Mouse (Mus musculus) gastrocnemius, adult 8-10 months (tissue): ENCODE data around the gene Vmn2r87. TPM values are rescaled to one million over a fixed set of nuclear protein-coding genes. Genes with fewer than 3 reads are reported as not detected.
"Not testable (repeated sequence)": the region's sequence is repeated elsewhere in the genome, so short reads cannot be mapped to it uniquely, and the experiment has no call there.

Experiments
- DNase-seq, 2 experiments: peaks; one replicate each; pipeline ENCODE4 v3.0.0; 2022; ENCODE audit warnings: low spot score in 2 of 2
- total RNA-seq, 4 experiments: library from RNA; stranded (reverse); gene quantifications; 2 replicates each; pipeline ENCODE4 v1.2.4; 2022

The Vmn2r87 gene
- total RNA-seq: not detected

DNA sequence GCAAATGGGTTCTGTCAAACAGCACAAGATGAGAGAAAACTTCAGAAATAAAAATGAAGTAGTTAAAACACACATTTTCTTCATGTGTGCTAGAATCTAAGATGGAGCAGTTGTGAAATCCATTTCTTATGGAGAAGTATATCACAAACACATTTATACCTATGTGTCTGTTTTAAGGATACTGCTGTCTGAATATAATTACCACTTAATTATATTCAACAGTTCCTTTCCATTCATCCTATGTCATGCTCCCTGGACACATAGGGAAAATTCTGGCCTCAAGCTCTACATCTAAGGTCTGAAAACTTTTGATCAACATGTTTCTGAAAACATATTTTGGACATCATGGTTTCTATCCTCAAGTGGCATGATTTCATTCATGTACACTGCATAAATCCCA lies at the start of gene Vmn2r87:
Vmn2r87 (minus strand) TSS at position 101 of the 400 bp plus-strand sequence.
- DNase-seq: no peak

DNA sequence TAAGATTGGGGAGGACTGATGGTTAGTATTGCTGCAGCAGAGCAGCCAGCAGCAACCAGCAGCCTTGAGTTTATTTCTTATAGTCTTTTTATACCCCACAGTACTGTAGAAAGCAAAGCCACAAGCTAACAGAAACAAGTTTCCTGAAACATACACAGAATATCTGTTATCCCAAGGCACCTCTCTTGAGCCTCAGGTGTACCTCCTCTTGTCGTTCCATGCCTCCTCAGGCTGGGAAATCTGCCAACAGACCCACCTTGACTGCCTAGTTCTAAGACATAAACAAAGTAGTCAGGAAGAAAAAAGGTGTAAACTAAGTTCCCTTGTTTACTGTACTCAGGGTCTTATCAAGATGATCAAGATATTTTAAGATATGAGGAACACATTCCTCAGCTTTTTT lies 47.1 kb upstream of the Vmn2r87 start:
- DNase-seq: not testable (repeated sequence)

DNA sequence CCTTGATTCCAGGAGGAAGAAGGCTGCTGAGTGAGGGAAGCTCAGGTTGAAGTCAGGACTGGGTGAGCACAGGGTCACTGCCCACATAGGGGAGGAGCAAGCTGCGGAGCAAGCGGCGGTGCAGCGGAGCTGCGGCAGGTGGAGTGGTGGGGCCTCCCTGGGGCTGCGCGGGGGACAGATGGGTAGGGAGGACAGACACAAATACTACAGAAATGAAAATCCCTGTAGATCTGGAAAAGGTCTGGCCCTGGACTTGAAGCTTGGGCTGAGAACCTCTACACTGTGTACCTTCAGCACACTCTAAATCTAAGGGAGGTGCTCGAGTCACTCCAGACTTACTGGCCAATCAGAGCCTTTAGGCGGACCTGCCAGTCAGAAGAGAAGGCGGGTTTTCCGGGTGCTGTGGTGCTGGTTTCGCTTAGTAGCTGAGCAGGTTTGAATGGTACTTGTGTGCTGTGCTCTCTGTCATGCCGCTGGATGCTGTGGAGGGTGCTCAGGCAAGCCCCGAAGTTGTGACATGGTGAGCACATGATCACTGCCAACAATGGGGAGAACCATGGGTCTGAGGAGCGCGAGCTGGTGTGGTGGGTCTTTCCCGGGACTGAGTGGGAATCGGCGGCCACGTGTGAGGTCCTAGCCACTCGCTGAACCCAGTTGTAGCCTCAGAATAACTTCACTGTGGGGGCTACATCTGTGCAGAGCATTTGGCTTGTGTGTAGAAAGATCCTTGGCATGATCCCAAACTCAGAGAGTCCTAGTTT lies 44.9 kb upstream of the Vmn2r87 start:
- DNase-seq: peak; percentile 33 to 42

GRCm38 (mm10) chr10:130536101-130536500 lies 38.9 kb upstream of the Vmn2r87 start:
- DNase-seq: no peak

DNA sequence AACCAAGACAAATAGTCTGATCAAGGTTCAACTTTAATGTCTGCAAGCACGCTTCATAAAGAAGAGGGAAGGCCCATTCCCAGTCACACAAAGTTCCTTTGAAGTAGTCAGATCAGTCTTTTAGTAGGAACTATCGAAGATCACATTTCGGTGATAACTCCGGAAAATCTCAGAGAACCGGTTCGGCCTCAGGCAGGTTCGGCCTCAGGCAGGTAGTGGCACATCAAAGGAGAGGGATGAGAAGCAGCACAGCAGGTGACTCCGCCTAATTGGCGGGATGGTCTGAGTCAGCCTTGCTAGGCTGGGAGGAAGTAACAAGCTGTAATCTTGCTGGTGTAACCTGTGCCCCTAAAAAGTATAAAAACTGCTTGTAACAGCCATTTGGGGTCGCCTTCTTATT lies 30.7 kb upstream of the Vmn2r87 start:
- DNase-seq: no peak

DNA sequence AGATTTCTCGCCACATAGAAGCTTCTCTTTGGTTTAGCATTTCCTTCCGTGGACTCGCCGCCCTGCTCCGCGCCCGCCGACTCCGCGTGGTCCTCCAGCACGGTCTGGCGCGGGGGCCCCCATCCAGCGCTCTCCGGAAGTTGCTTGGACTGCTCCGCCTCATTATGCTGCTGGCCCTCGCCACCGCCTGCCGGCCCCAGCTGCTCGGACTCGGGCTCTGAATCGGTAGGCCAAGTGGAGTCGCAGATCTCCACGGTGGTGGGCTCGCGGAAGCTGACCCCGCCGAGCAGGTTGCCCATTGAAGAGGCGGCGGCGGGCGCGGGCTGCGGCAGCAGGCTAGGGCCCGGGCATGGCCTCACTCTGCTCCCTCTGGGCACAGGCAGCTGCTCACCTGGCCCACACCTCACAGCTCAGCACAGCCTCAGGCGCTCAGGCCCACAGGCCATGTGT lies 26.9 kb downstream of the Vmn2r87 start:
- DNase-seq: no peak

- DNase-seq: not testable (repeated sequence)
These were observed 41.2 kb downstream of the Vmn2r87 start, which contains the start of gene Vmn2r86 for GRCm38 (mm10) chr10:130455950-130456349. Vmn2r86 (minus strand) TSS chr10:130456050.

DNA sequence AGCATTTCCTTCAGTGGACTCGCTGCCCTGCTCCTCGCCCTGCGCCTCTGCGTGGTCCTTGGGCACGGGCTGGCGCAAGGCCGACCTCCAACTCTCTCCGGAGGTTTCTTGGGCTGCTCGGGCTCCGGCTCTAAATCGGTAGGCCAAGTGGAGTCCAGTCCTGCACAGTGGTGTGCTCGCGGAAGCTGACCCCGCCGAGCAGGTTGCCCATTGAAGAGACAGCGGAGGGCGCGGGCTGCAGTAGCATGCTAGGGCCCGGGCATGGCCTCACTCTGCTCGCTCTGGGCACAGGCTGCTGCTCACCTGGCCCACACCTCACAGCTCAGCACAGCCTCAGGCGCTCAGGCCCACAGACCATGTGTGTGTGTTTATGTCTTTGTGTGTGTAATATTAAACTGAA lies 52.4 kb downstream of the Vmn2r87 start:
- no peak for DNase-seq

DNA sequence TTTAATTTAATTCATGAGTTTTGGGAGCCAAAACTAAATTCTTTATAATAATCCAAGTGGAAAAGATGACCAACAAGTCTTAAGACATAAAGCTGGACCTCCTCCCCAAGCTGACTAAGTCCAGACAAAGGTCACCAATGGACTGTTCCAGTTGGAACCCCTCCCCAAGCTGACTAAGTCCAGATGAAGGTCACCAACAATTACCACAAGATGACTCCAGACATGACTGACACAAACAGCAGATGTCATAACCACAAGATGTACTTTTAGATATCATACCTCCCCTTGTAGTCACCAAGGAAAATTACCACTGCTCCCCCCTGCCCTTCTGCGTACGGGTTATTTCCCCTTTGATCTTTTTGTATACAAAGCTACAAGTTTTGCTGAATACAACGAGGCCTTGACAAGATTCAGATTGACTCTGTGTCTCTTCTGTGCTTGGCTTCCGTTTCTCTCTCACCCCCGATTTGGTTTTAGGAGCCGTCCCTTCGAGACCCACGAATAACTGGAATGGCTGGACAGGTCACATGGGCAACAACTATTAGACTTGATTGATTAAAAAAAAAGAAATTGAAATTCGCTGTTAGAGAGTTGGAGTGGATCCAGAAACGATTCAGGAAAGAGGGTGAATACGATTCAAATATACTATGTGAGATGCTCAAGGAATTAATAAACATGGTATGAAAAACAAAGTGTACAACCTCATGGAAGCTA lies 62.9 kb downstream of the Vmn2r87 start:
- not testable (repeated sequence) for DNase-seq

DNA sequence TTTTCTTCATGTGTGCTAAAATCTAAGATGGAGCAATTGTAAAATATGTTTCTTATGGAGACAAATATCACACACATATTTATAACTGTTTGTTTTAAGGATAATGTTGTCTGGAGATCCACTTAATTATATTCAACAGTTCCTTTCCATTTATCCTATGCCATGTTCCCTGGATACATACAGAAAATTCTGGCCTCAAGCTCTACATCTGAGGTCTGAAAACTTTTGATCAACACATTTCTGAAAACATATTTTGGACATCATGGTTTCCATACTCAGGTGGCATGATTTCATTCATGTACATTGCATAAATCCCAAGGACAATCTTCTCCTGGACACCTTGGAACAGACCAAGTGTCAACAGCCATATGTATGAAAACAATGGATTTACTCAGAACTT lies 67.6 kb downstream of the Vmn2r87 start, which contains the start of gene Vmn2r85:
Vmn2r85 (minus strand) TSS at position 101 of the 400 bp plus-strand sequence.
- DNase-seq: not testable (repeated sequence)

DNA sequence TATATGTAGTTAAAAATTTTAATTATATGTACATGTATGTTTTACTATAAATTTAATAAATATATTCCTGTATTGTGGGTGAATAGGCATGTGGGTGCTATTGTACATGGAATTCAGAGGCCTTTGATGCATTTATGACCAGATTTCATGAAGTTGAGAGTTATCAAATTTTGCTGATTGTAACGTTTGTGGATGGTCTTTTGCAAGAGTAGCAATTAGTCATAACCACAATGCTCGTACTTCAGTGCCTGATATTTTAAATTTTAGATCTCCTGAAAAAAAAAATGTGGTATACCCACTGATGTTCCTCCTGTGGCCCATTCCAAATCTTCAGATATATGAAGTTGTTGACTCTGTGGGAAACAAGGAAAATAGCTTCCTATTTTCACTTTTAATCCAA lies 74.8 kb downstream of the Vmn2r87 start:
- not testable (repeated sequence) for DNase-seq

Other genes with a start within 250 kb of the Vmn2r87 start
- not detected for gene Neurod4, start 217.2 kb downstream of the Vmn2r87 start, total RNA-seq
- gene Tespa1, start 174.5 kb downstream of the Vmn2r87 start, total RNA-seq: under 1 TPM; 0.19 to 0.27 (median 0.24) TPM
- gene Vmn2r84, start 103.1 kb downstream of the Vmn2r87 start, total RNA-seq: not detected
- not detected for gene Vmn2r85, start 67.7 kb downstream of the Vmn2r87 start, total RNA-seq
- gene Vmn2r86, start 41.3 kb downstream of the Vmn2r87 start, total RNA-seq: not detected